Mouse (Mus musculus) intestine, embryonic 15.5 days (tissue): Measurements from ENCODE around the gene Chac2. TPM values are rescaled to one million over a fixed set of nuclear protein-coding genes. Genes with fewer than 3 reads are reported as not detected.
A peak's percentile ranks its signal among the peaks of the same experiment; 100 is the strongest.
"Not testable (repeated sequence)": the region's sequence is repeated elsewhere in the genome, so short reads cannot be mapped to it uniquely, and the experiment has no call there.

Experiments
- ATAC-seq: fragments of 200-750 bp; cut with Nextera tagmentation; 2 replicates; pipeline ENCODE4 v1.8.0; 2017; ENCODE audit warnings: moderate TSS enrichment, moderate library complexity
- H3K27ac ChIP-seq: fragments of 300-500 bp; sonication (generic); 2 replicates; pipeline ENCODE4 v1.5.1; 2015; ENCODE audit warnings: mild to moderate bottlenecking, inconsistent platforms
- H3K27me3 ChIP-seq: fragments of 300-500 bp; sonication (generic); replicated peaks from 2 replicates; pipeline ENCODE4 v1.6.1; 2015; ENCODE audit warnings: inconsistent platforms
- H3K36me3 ChIP-seq: fragments of 300-500 bp; sonication (generic); 2 replicates; pipeline ENCODE4 v1.6.1; 2015; ENCODE audit warnings: inconsistent platforms
- H3K4me1 ChIP-seq: fragments of 300-500 bp; sonication (generic); replicated peaks from 2 replicates; pipeline ENCODE4 v1.6.1; 2015; ENCODE audit warnings: inconsistent platforms
- H3K4me2 ChIP-seq: fragments of 300-500 bp; sonication (generic); replicated peaks from 2 replicates; pipeline ENCODE4 v1.6.1; 2015; ENCODE audit warnings: mild to moderate bottlenecking, inconsistent platforms
- H3K4me3 ChIP-seq: fragments of 300-500 bp; sonication (generic); replicated peaks from 2 replicates; pipeline ENCODE4 v1.5.1; 2015; ENCODE audit warnings: inconsistent platforms
- H3K9ac ChIP-seq: fragments of 300-500 bp; sonication (generic); 2 replicates; pipeline ENCODE4 v1.6.1; 2015; ENCODE audit warnings: inconsistent platforms
- H3K9me3 ChIP-seq: fragments of 300-500 bp; sonication (generic); 2 replicates; pipeline ENCODE4 v1.6.1; 2016; ENCODE audit warnings: inconsistent platforms
- WGBS: fragments of 180-500 bp; shearing (Covaris S2); methylation state at CpG from one replicate; pipeline ENCODE4 v1.1.7; 2015; 5-methylcytosine and 5-hydroxymethylcytosine counted together
- polyA plus RNA-seq: library from polyadenylated mRNA; unstranded; fragments of >200 nt; fragmentation: Nextera tagmentation; extraction: Ambion mirVana; gene quantifications from 2 replicates; pipeline ENCODE4 v1.2.1, GENCODE M21; 2015

Chac2 gene
- 17.6 and 21.0 TPM in 2 replicates for polyA plus RNA-seq

- Histone ChIP-seq H3K9me3 (no peaks in the 10 kb centered on the region), H3K9ac (peak within 1 kb of the TSS; percentile 72), H3K4me2 (peak within 1 kb of the TSS; percentile 75), H3K36me3 (no peaks in the 10 kb centered on the region), H3K4me3 (peak within 1 kb of the TSS; percentile 60), H3K27me3 (no peaks in the 10 kb centered on the region), H3K4me1 (no peaks in the 10 kb centered on the region), H3K27ac (peak within 1 kb of the TSS; percentile 37)
- peak; percentile 99 for ATAC-seq
- WGBS: 2% methylated on average over 22 of the region's 22 CpGs
Measured at GRCm38 (mm10) chr11:30985877-30986624, at the start of gene Chac2. TSS of gene Chac2 (minus strand) at chr11:30986350.

GRCm38 (mm10) chr11:31034958-31035357 is 48.8 kb upstream of the Chac2 start:
- no peak overlapping the region for H3K9ac ChIP-seq
- H3K36me3 ChIP-seq: peaks cover under 1% of the 10 kb centered on the region
- no peak for ATAC-seq
- WGBS: 91% methylated on average over 4 of the region's 4 CpGs
- H3K4me2 ChIP-seq: no peak overlapping the region
- H3K4me1 ChIP-seq: no peaks in the 10 kb centered on the region
- H3K4me3 ChIP-seq: no peak overlapping the region
- no peaks in the 10 kb centered on the region for H3K27me3 ChIP-seq
- no peak overlapping the region for H3K27ac ChIP-seq
- no peaks in the 10 kb centered on the region for H3K9me3 ChIP-seq

- H3K36me3 ChIP-seq, H3K4me2 ChIP-seq, H3K9me3 ChIP-seq, H3K27me3 ChIP-seq, H3K4me3 ChIP-seq, H3K4me1 ChIP-seq, H3K9ac ChIP-seq, H3K27ac ChIP-seq, ATAC-seq: not testable (repeated sequence)
- 75% methylated on average over 15 of the region's 15 CpGs for WGBS
Measured at GRCm38 (mm10) chr11:31017466-31017865, 31.3 kb upstream of the Chac2 start.

GRCm38 (mm10) chr11:31009668-31010067 is 23.5 kb upstream of the Chac2 start:
- H3K4me2 ChIP-seq, H3K4me3 ChIP-seq, H3K9me3 ChIP-seq, H3K27me3 ChIP-seq, H3K27ac ChIP-seq, ATAC-seq, H3K4me1 ChIP-seq, H3K36me3 ChIP-seq, H3K9ac ChIP-seq: not testable (repeated sequence)
- WGBS: 88% methylated on average over 1 of the region's 1 CpGs

GRCm38 (mm10) chr11:31001169-31001908 is 15.2 kb upstream of the Chac2 start:
- no peaks in the 10 kb centered on the region for H3K4me1 ChIP-seq
- ATAC-seq: peak; percentile 88
- H3K9ac ChIP-seq: no peak overlapping the region
- H3K4me3 ChIP-seq: no peak overlapping the region
- H3K36me3 ChIP-seq: no peaks in the 10 kb centered on the region
- H3K27ac ChIP-seq: no peak overlapping the region
- no peaks in the 10 kb centered on the region for H3K27me3 ChIP-seq
- WGBS: 87% methylated on average over 4 of the region's 4 CpGs
- H3K4me2 ChIP-seq: no peak overlapping the region
- no peaks in the 10 kb centered on the region for H3K9me3 ChIP-seq

GRCm38 (mm10) chr11:31000028-31000427 is 13.9 kb upstream of the Chac2 start:
- no peak overlapping the region for H3K9ac ChIP-seq
- no peak overlapping the region for H3K4me2 ChIP-seq
- H3K27ac ChIP-seq: no peak overlapping the region
- no peaks in the 10 kb centered on the region for H3K27me3 ChIP-seq
- ATAC-seq: 0 out of 2 replicates have a peak, but pooled peaks have one; percentile 28
- WGBS: 92% methylated on average over 2 of the region's 2 CpGs
- no peak overlapping the region for H3K4me3 ChIP-seq
- H3K9me3 ChIP-seq: no peaks in the 10 kb centered on the region
- no peaks in the 10 kb centered on the region for H3K4me1 ChIP-seq
- no peaks in the 10 kb centered on the region for H3K36me3 ChIP-seq

- H3K4me2 ChIP-seq: no peak overlapping the region
- no peaks in the 10 kb centered on the region for H3K27me3 ChIP-seq
- H3K4me3 ChIP-seq: no peak overlapping the region
- H3K4me1 ChIP-seq: no peaks in the 10 kb centered on the region
- no peaks in the 10 kb centered on the region for H3K9me3 ChIP-seq
- WGBS: 74% methylated on average over 2 of the region's 2 CpGs
- ATAC-seq: no peak
- no peaks in the 10 kb centered on the region for H3K36me3 ChIP-seq
- H3K27ac ChIP-seq: no peak overlapping the region
- H3K9ac ChIP-seq: no peak overlapping the region
Measured at GRCm38 (mm10) chr11:30998704-30999103, 12.6 kb upstream of the Chac2 start.

- 96% methylated on average over 5 of the region's 5 CpGs for WGBS
- H3K9ac ChIP-seq: no peak overlapping the region
- no peaks in the 10 kb centered on the region for H3K27me3 ChIP-seq
- no peak overlapping the region for H3K27ac ChIP-seq
- H3K36me3 ChIP-seq: no peaks in the 10 kb centered on the region
- no peaks in the 10 kb centered on the region for H3K4me1 ChIP-seq
- no peak overlapping the region for H3K4me2 ChIP-seq
- no peaks in the 10 kb centered on the region for H3K9me3 ChIP-seq
- H3K4me3 ChIP-seq: no peak overlapping the region
- no peak; the same call in 1 of the 2 replicates for ATAC-seq
Measured at GRCm38 (mm10) chr11:30998199-30998598, 12.0 kb upstream of the Chac2 start.

- Histone ChIP-seq H3K36me3 (no peaks in the 10 kb centered on the region), H3K4me3 (no peak overlapping the region), H3K27ac (no peak overlapping the region), H3K9ac (no peak overlapping the region), H3K9me3 (no peaks in the 10 kb centered on the region), H3K4me2 (no peak overlapping the region), H3K27me3 (no peaks in the 10 kb centered on the region), H3K4me1 (no peaks in the 10 kb centered on the region)
- WGBS: 86% methylated on average over 3 of the region's 3 CpGs
- ATAC-seq: no peak
Measured at GRCm38 (mm10) chr11:30996670-30997069, 10.5 kb upstream of the Chac2 start.

GRCm38 (mm10) chr11:30986625-30987017 is 471 bp upstream of the Chac2 start:
- 2% methylated on average over 2 of the region's 2 CpGs for WGBS
- peak overlapping the region; percentile 75 for H3K4me2 ChIP-seq
- peak; percentile 86 for ATAC-seq
- no peaks in the 10 kb centered on the region for H3K4me1 ChIP-seq
- H3K9me3 ChIP-seq: no peaks in the 10 kb centered on the region
- no peaks in the 10 kb centered on the region for H3K36me3 ChIP-seq
- peak overlapping the region; percentile 60 for H3K4me3 ChIP-seq
- H3K27ac ChIP-seq: peak overlapping the region; percentile 37
- no peaks in the 10 kb centered on the region for H3K27me3 ChIP-seq
- H3K9ac ChIP-seq: no peak overlapping the region; the same call in 1 of the 2 replicates

- no peaks in the 10 kb centered on the region for H3K36me3 ChIP-seq
- H3K27ac ChIP-seq: no peak overlapping the region
- H3K27me3 ChIP-seq: no peaks in the 10 kb centered on the region
- 43% methylated on average over 2 of the region's 2 CpGs for WGBS
- no peak overlapping the region for H3K9ac ChIP-seq
- H3K9me3 ChIP-seq: no peaks in the 10 kb centered on the region
- H3K4me1 ChIP-seq: no peaks in the 10 kb centered on the region
- ATAC-seq: no peak
- H3K4me3 ChIP-seq: no peak overlapping the region
- no peak overlapping the region; the same call in 1 of the 2 replicates for H3K4me2 ChIP-seq
Measured at GRCm38 (mm10) chr11:30985237-30985636, 913 bp downstream of the Chac2 start.

GRCm38 (mm10) chr11:30954279-30954725 is 31.8 kb downstream of the Chac2 start, which contains the start of gene Erlec1:
TSS of gene Erlec1 (minus strand) at chr11:30954335.
- Histone ChIP-seq H3K4me1 (0 out of 2 replicates have a peak, but pooled peaks cover 4% of the 10 kb centered on the region), H3K4me3 (peak within 1 kb of the TSS; percentile 81), H3K9ac (peak within 1 kb of the TSS; percentile 86), H3K4me2 (peak within 1 kb of the TSS; percentile 68), H3K36me3 (no peaks in the 10 kb centered on the region), H3K27me3 (no peaks in the 10 kb centered on the region), H3K27ac (peak within 1 kb of the TSS; percentile 77), H3K9me3 (no peaks in the 10 kb centered on the region)
- ATAC-seq: peak; percentile 99
- WGBS: under 1% methylated on average over 40 of the region's 40 CpGs
